Mouse (Mus musculus): ENCODE results near the gene Angpt4. TPM values are rescaled to one million over a fixed set of nuclear protein-coding genes. Genes with fewer than 3 reads are reported as not detected.

The Angpt4 gene
- polyA plus RNA-seq, 1 experiment from 2014 or later = 0.32 TPM

- no peak for DNase-seq (ENCODE audit: low spot score)
- peaks cover 15% of the 10 kb centered on the region for H3K4me1 ChIP-seq (replicated peaks; ENCODE audit: control insufficient read depth, insufficient read depth, low read length)
These were observed 51.5 kb downstream of the Angpt4 start for GRCm38 (mm10) chr2:151962474-151962873.

DNA sequence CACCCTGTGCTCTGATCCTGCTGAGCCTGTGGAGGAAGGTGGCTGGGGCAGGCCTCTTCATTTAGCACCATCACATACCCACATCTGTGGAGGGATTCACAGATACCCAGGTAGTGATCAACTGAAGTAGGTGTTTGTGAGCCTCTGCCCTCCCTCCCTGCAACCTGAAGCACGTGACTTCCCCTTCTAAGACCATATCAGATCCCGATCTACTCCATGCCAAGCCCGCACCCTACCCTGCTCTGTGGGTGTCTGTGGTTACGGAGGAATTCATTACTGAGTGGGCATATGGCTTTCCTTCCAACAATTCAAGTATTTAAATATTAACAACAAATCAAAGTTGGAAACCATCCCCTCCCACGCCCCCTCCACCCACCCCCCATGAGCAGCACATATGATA, 52.3 kb downstream of the Angpt4 start:
- Histone ChIP-seq H3K4me1 (replicated peaks; ENCODE audit: control insufficient read depth, insufficient read depth, low read length) (peaks cover 15% of the 10 kb centered on the region), H3K36me3 (ENCODE audit: control insufficient read depth, insufficient read depth, low read length) (peaks cover 3% of the 10 kb centered on the region; the same call in 1 of the 2 replicates), H3K27me3 (replicated peaks; ENCODE audit: control insufficient read depth, insufficient read depth, low read length) (0 out of 2 replicates have a peak, but pooled peaks cover 3% of the 10 kb centered on the region), H3K9me3 (ENCODE audit: control insufficient read depth, low read length) (no peaks in the 10 kb centered on the region), H3K27ac (ENCODE audit: low read depth, low read length) (no peak overlapping the region), H3K9ac (ENCODE audit: low read depth, low read length) (no peak overlapping the region), H3K4me3 (ENCODE audit: low read depth, low read length) (no peak overlapping the region), H3K4me2 (no peak overlapping the region)
- 78% methylated on average over 5 of the region's 5 CpGs for WGBS
- no peak for ATAC-seq (replicated peaks; ENCODE audit: low FRiP score)
- no peak for DNase-seq (ENCODE audit: low spot score)

More at GRCm38 (mm10) chr2:151962474-151962873, 51.5 kb downstream of the Angpt4 start:
- 52% methylated on average over 10 of the region's 10 CpGs for WGBS
- Histone ChIP-seq H3K36me3 (ENCODE audit: control insufficient read depth, insufficient read depth, low read length) (no peaks in the 10 kb centered on the region), H3K9me3 (ENCODE audit: control insufficient read depth, low read length) (no peaks in the 10 kb centered on the region), H3K4me3 (ENCODE audit: low read depth, low read length) (no peak overlapping the region), H3K27me3 (replicated peaks; ENCODE audit: control insufficient read depth, insufficient read depth, low read length) (0 out of 2 replicates have a peak, but pooled peaks cover 2% of the 10 kb centered on the region), H3K4me2 (no peak overlapping the region), H3K27ac (ENCODE audit: low read depth, low read length) (no peak overlapping the region), H3K9ac (ENCODE audit: low read depth, low read length) (no peak overlapping the region)
- no peak for ATAC-seq (replicated peaks; ENCODE audit: low FRiP score)

- DNase-seq (ENCODE audit: low spot score) (no peak), ATAC-seq (replicated peaks; ENCODE audit: low FRiP score) (no peak)
- Histone ChIP-seq H3K36me3 (ENCODE audit: control insufficient read depth, insufficient read depth, low read length) (peaks cover 7% of the 10 kb centered on the region; the same call in 1 of the 2 replicates), H3K27me3 (replicated peaks; ENCODE audit: control insufficient read depth, insufficient read depth, low read length) (0 out of 2 replicates have a peak, but pooled peaks cover 3% of the 10 kb centered on the region), H3K4me2 (no peak overlapping the region), H3K4me3 (ENCODE audit: low read depth, low read length) (no peak overlapping the region), H3K9ac (ENCODE audit: low read depth, low read length) (no peak overlapping the region), H3K9me3 (ENCODE audit: control insufficient read depth, low read length) (no peaks in the 10 kb centered on the region), H3K4me1 (replicated peaks; ENCODE audit: control insufficient read depth, insufficient read depth, low read length) (peaks cover 15% of the 10 kb centered on the region), H3K27ac (ENCODE audit: low read depth, low read length) (no peak overlapping the region)
- WGBS = 27% methylated on average over 9 of the region's 9 CpGs
These were observed 53.0 kb downstream of the Angpt4 start for GRCm38 (mm10) chr2:151964052-151964451.

GRCm38 (mm10) chr2:151967176-151967750, 56.3 kb downstream of the Angpt4 start:
- Histone ChIP-seq H3K9me3 (ENCODE audit: control insufficient read depth, low read length) (no peaks in the 10 kb centered on the region), H3K36me3 (ENCODE audit: control insufficient read depth, insufficient read depth, low read length) (peaks cover 16% of the 10 kb centered on the region; the same call in 1 of the 2 replicates), H3K4me3 (ENCODE audit: low read depth, low read length) (no peak overlapping the region), H3K4me1 (replicated peaks; ENCODE audit: control insufficient read depth, insufficient read depth, low read length) (peaks cover 32% of the 10 kb centered on the region), H3K27ac (ENCODE audit: low read depth, low read length) (no peak overlapping the region), H3K27me3 (replicated peaks; ENCODE audit: control insufficient read depth, insufficient read depth, low read length) (0 out of 2 replicates have a peak, but pooled peaks cover 5% of the 10 kb centered on the region), H3K9ac (ENCODE audit: low read depth, low read length) (no peak overlapping the region), H3K4me2 (no peak overlapping the region)
- ATAC-seq (replicated peaks; ENCODE audit: low FRiP score) (no peak), DNase-seq (ENCODE audit: low spot score) (no peak)
- WGBS = 47% methylated on average over 9 of the region's 9 CpGs

DNA sequence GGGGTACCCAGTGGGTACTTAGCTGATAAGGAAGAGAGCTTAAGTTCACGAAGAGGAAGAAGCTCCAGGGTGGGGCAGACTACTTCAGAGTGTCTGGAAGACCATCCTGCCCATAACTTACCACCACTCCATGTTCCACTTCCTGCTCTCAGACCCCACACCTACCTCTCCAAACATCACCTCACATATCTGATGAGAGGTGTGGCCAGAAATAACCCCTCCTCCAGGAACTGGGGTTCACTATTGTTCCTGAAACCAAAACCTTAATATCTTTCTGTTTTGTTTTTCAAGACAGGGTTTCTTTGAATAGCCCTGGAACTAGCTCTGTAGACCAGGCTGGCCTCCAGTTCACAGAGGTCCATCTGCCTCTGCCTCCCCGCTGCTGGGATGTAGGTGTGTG, 56.8 kb downstream of the Angpt4 start:
- 72% methylated on average over 2 of the region's 2 CpGs for WGBS
- Histone ChIP-seq H3K4me3 (ENCODE audit: low read depth, low read length) (no peak overlapping the region), H3K27me3 (replicated peaks; ENCODE audit: control insufficient read depth, insufficient read depth, low read length) (peaks cover 8% of the 10 kb centered on the region; the same call in 1 of the 2 replicates), H3K9me3 (ENCODE audit: control insufficient read depth, low read length) (no peaks in the 10 kb centered on the region), H3K36me3 (ENCODE audit: control insufficient read depth, insufficient read depth, low read length) (peaks cover 16% of the 10 kb centered on the region; the same call in 1 of the 2 replicates), H3K9ac (ENCODE audit: low read depth, low read length) (no peak overlapping the region), H3K4me1 (replicated peaks; ENCODE audit: control insufficient read depth, insufficient read depth, low read length) (peaks cover 34% of the 10 kb centered on the region), H3K27ac (ENCODE audit: low read depth, low read length) (no peak overlapping the region), H3K4me2 (no peak overlapping the region)
- DNase-seq (ENCODE audit: low spot score) (no peak), ATAC-seq (replicated peaks; ENCODE audit: low FRiP score) (no peak)

- 77% methylated on average over 8 of the region's 8 CpGs for WGBS
- H3K27me3 ChIP-seq (replicated peaks; ENCODE audit: control insufficient read depth, insufficient read depth, low read length) = peaks cover 11% of the 10 kb centered on the region
- H3K9me3 ChIP-seq (ENCODE audit: control insufficient read depth, low read length) = no peaks in the 10 kb centered on the region
- H3K4me1 ChIP-seq (replicated peaks; ENCODE audit: control insufficient read depth, insufficient read depth, low read length) = peaks cover 39% of the 10 kb centered on the region
- H3K27ac ChIP-seq (ENCODE audit: low read depth, low read length) = no peak overlapping the region
- no peak for ATAC-seq (replicated peaks; ENCODE audit: low FRiP score)
- H3K9ac ChIP-seq (ENCODE audit: low read depth, low read length) = no peak overlapping the region
- no peak overlapping the region for H3K4me3 ChIP-seq (ENCODE audit: low read depth, low read length)
- no peak for DNase-seq (ENCODE audit: low spot score)
- no peak overlapping the region for H3K4me2 ChIP-seq
- H3K36me3 ChIP-seq (ENCODE audit: control insufficient read depth, insufficient read depth, low read length) = peaks cover 16% of the 10 kb centered on the region; the same call in 1 of the 2 replicates
These were observed 57.4 kb downstream of the Angpt4 start for GRCm38 (mm10) chr2:151968451-151968850.

DNA sequence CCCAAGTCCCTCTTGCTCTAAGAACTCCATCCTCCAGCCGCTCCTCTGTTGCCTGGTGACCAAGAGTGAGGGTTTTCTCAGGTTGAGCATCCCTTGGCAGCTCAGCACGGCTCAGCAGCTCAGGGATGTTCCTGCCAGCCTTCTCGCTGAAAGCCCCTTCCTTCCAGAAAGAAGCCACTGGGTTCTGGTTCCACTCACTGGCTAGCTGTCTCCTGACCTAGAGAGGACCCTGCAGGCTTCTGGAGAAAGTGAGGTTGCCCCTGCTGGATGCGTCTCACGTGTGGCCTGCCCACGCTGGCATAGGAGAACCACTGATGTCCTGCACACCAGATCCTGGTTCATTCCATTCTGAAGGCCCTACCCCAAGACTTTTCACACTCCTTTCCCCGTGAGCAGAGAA, 58.0 kb downstream of the Angpt4 start:
- Histone ChIP-seq H3K36me3 (ENCODE audit: control insufficient read depth, insufficient read depth, low read length) (peaks cover 16% of the 10 kb centered on the region; the same call in 1 of the 2 replicates), H3K27me3 (replicated peaks; ENCODE audit: control insufficient read depth, insufficient read depth, low read length) (peaks cover 17% of the 10 kb centered on the region), H3K27ac (ENCODE audit: low read depth, low read length) (no peak overlapping the region), H3K4me1 (replicated peaks; ENCODE audit: control insufficient read depth, insufficient read depth, low read length) (peaks cover 41% of the 10 kb centered on the region), H3K9ac (ENCODE audit: low read depth, low read length) (no peak overlapping the region), H3K4me2 (no peak overlapping the region), H3K4me3 (ENCODE audit: low read depth, low read length) (no peak overlapping the region), H3K9me3 (ENCODE audit: control insufficient read depth, low read length) (no peaks in the 10 kb centered on the region)
- no peak for ATAC-seq (replicated peaks; ENCODE audit: low FRiP score)
- 87% methylated on average over 7 of the region's 7 CpGs for WGBS
- no peak for DNase-seq (ENCODE audit: low spot score)

- Histone ChIP-seq H3K9ac (ENCODE audit: low read depth, low read length) (no peak overlapping the region), H3K9me3 (ENCODE audit: control insufficient read depth, low read length) (no peaks in the 10 kb centered on the region), H3K27ac (ENCODE audit: low read depth, low read length) (no peak overlapping the region), H3K4me1 (replicated peaks; ENCODE audit: control insufficient read depth, insufficient read depth, low read length) (peaks cover 42% of the 10 kb centered on the region), H3K27me3 (replicated peaks; ENCODE audit: control insufficient read depth, insufficient read depth, low read length) (peaks cover 21% of the 10 kb centered on the region), H3K36me3 (ENCODE audit: control insufficient read depth, insufficient read depth, low read length) (peaks cover 16% of the 10 kb centered on the region; the same call in 1 of the 2 replicates), H3K4me2 (no peak overlapping the region), H3K4me3 (ENCODE audit: low read depth, low read length) (no peak overlapping the region)
- DNase-seq (ENCODE audit: low spot score) = no peak
- WGBS = 85% methylated on average over 6 of the region's 6 CpGs
- no peak for ATAC-seq (replicated peaks; ENCODE audit: low FRiP score)
These were observed 58.4 kb downstream of the Angpt4 start for GRCm38 (mm10) chr2:151969396-151969795.
